Mouse (Mus musculus): ENCODE data around the gene Man1c1.

Gene Man1c1

DNA sequence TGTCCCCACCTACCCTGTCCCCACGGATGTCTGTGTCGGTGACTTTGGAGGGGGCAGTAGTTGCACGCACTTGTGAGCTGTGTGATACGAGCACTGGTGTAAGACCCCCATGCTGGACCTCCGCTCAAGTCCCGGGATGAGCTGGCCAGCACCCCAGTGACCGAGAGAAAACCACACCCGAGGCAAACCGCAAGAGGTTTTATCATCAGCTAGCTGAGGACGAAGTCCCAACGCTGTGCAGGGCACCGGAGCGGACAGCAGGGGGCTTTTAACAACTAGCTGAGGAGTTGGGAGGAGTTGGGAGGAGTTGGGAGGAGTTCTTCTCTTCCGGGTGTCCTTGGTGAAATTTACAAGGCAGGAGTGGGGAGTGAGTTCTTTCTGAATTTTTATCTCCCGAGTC is 191.3 kb downstream of the Man1c1 start:
- peak; percentile 83 to 85 for DNase-seq (ENCODE audit: low spot score in 2 of 2)

DNA sequence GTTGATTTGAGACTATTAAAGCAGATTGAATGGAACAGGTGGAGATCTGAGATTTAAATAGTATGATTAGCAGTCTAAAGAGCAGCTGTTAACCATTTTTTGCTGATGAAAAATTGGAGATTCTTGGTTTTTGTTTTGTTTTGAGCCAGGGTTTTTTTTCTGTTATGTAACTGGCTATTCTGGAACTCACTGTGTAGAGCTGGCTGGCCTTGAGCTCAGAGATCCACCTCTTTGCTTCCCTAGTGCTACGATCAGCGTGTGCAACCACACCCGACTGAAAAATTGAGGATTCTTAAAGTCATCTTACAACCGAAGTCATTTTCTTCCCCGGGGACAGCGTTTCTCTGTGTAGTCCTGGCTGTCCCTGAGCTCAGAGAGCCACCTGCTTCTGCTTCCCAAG is 192.4 kb downstream of the Man1c1 start:
- no peak for DNase-seq (ENCODE audit: low spot score in 2 of 2)
